Mouse (Mus musculus): ENCODE measurements around the gene Arid5b. TPM values are rescaled to one million over a fixed set of nuclear protein-coding genes. Genes with fewer than 3 reads are reported as not detected.

Arid5b gene
- total RNA-seq, 2 experiments from 2014 or later, result 14.5 to 28.5 TPM

GRCm38 (mm10) chr10:68166695-68167086 is 111.8 kb downstream of the Arid5b start:
- ATAC-seq (ENCODE audit: poor library complexity, severe bottlenecking), result no peak

- no peak for ATAC-seq (ENCODE audit: poor library complexity, severe bottlenecking)
These were observed 112.5 kb downstream of the Arid5b start for GRCm38 (mm10) chr10:68165709-68166694.

- no peak for ATAC-seq (ENCODE audit: poor library complexity, severe bottlenecking)
These were observed 113.5 kb downstream of the Arid5b start for GRCm38 (mm10) chr10:68164723-68165706.

- ATAC-seq (ENCODE audit: poor library complexity, severe bottlenecking), result no peak
These were observed 114.4 kb downstream of the Arid5b start for GRCm38 (mm10) chr10:68164137-68164536.

GRCm38 (mm10) chr10:68159759-68160158 is 118.8 kb downstream of the Arid5b start:
- ATAC-seq (ENCODE audit: poor library complexity, severe bottlenecking), result no peak

GRCm38 (mm10) chr10:68158555-68158954 is 120.0 kb downstream of the Arid5b start:
- no peak for ATAC-seq (ENCODE audit: poor library complexity, severe bottlenecking)

GRCm38 (mm10) chr10:68157511-68157910 is 121.0 kb downstream of the Arid5b start:
- ATAC-seq (ENCODE audit: poor library complexity, severe bottlenecking), result no peak

- no peak for ATAC-seq (ENCODE audit: poor library complexity, severe bottlenecking)
These were observed 121.8 kb downstream of the Arid5b start for GRCm38 (mm10) chr10:68156646-68157245.

- no peak for ATAC-seq (ENCODE audit: poor library complexity, severe bottlenecking)
These were observed 122.4 kb downstream of the Arid5b start for GRCm38 (mm10) chr10:68156159-68156558.

- ATAC-seq (ENCODE audit: poor library complexity, severe bottlenecking), result peak; percentile 45
These were observed 123.0 kb downstream of the Arid5b start for GRCm38 (mm10) chr10:68155431-68156119.

GRCm38 (mm10) chr10:68154046-68154765 is 124.3 kb downstream of the Arid5b start:
- ATAC-seq (ENCODE audit: poor library complexity, severe bottlenecking), result no peak

- no peak for ATAC-seq (ENCODE audit: poor library complexity, severe bottlenecking)
These were observed 125.0 kb downstream of the Arid5b start for GRCm38 (mm10) chr10:68153344-68154045.

GRCm38 (mm10) chr10:68148495-68148894 is 130.0 kb downstream of the Arid5b start:
- no peak for ATAC-seq (ENCODE audit: poor library complexity, severe bottlenecking)

GRCm38 (mm10) chr10:68147730-68148129 is 130.8 kb downstream of the Arid5b start:
- no peak for ATAC-seq (ENCODE audit: poor library complexity, severe bottlenecking)

GRCm38 (mm10) chr10:68146842-68147241 is 131.7 kb downstream of the Arid5b start:
- peak; percentile 74 for ATAC-seq (ENCODE audit: poor library complexity, severe bottlenecking)

GRCm38 (mm10) chr10:68145286-68145950 is 133.1 kb downstream of the Arid5b start:
- ATAC-seq (ENCODE audit: poor library complexity, severe bottlenecking), result peak; percentile 55

- no peak for ATAC-seq (ENCODE audit: poor library complexity, severe bottlenecking)
These were observed 136.0 kb downstream of the Arid5b start for GRCm38 (mm10) chr10:68142501-68142900.

- ATAC-seq (ENCODE audit: poor library complexity, severe bottlenecking), result no peak
These were observed 137.0 kb downstream of the Arid5b start for GRCm38 (mm10) chr10:68141567-68141966.
